Comparison of ENCODE assay signal across 39 mouse cellular contexts in genomic region chr4:57588356-57588755, GRCm38 (mm10). TPM values are rescaled to one million over a fixed set of nuclear protein-coding genes. Genes with fewer than 3 reads are reported as not detected.
A peak's percentile ranks its signal among the peaks of the same experiment; 100 is the strongest.
DNase-seq lines count a peak whose midpoint lies in the region; ATAC-seq lines count a peak whose summit lies in the region.
"Had no signal": no experiment of that assay in that cellular context is flagged by ENCODE, and none has a peak within 500 bp of the region (broad histone marks: within the 10 kb centered on the region; RNA-seq: fewer than 3 reads in every experiment).

No protein-coding gene starts in this region.

- H3K36me3 ChIP-seq in heart, embryonic 11.5 days (ENCODE audit: control insufficient read depth, insufficient read depth, low read length): no peaks in the 10 kb centered on the region
- peaks cover 5% of the 10 kb centered on the region; the same call in 1 of the 2 replicates for H3K36me3 ChIP-seq in heart, embryonic 16.5 days (ENCODE audit: control insufficient read depth, insufficient read depth)
- H3K36me3 ChIP-seq: embryonic facial prominence, embryonic 12.5 days; forebrain, embryonic 10.5 days; forebrain, embryonic 15.5 days; hindbrain, embryonic 10.5 days; hindbrain, embryonic 15.5 days; liver, embryonic 13.5 days; midbrain, embryonic 10.5 days; midbrain, embryonic 15.5 days had no signal

- H3K27ac ChIP-seq in heart, embryonic 11.5 days (ENCODE audit: low read depth, low read length): peak overlapping the region; percentile 78
- H3K27ac ChIP-seq in heart, embryonic 16.5 days (ENCODE audit: low read length): peak overlapping the region; percentile 93
- H3K27ac ChIP-seq: embryonic facial prominence, embryonic 12.5 days; forebrain, embryonic 10.5 days; forebrain, embryonic 15.5 days; gastrocnemius, adult 2 months; hindbrain, embryonic 10.5 days; hindbrain, embryonic 15.5 days; liver, embryonic 13.5 days; midbrain, embryonic 10.5 days; midbrain, embryonic 15.5 days; stomach, postnatal 0 days had no signal

- no peak overlapping the region for H3K4me3 ChIP-seq in heart, embryonic 11.5 days (ENCODE audit: low read depth, low read length)
- no peak overlapping the region for H3K4me3 ChIP-seq in heart, embryonic 16.5 days (ENCODE audit: low read length)
- H3K4me3 ChIP-seq: embryonic facial prominence, embryonic 12.5 days; forebrain, embryonic 10.5 days; forebrain, embryonic 15.5 days; gastrocnemius, adult 2 months; hindbrain, embryonic 10.5 days; hindbrain, embryonic 15.5 days; liver, embryonic 13.5 days; midbrain, embryonic 10.5 days; midbrain, embryonic 15.5 days had no signal

- peak overlapping the region; percentile 7; the same call in 1 of the 2 replicates for H3K4me2 ChIP-seq in heart, embryonic 11.5 days
- H3K4me2 ChIP-seq in heart, embryonic 16.5 days (ENCODE audit: low read depth, low read length): peak overlapping the region; percentile 18
- H3K4me2 ChIP-seq: embryonic facial prominence, embryonic 12.5 days; forebrain, embryonic 15.5 days; hindbrain, embryonic 15.5 days; liver, embryonic 13.5 days; lung, embryonic 14.5 days; midbrain, embryonic 15.5 days had no signal

- peak; percentile 76 for ATAC-seq in heart, embryonic 11.5 days (replicated peaks; ENCODE audit: insufficient number of reproducible peaks, low FRiP score, low TSS enrichment)
- peak; percentile 76 for ATAC-seq in heart, embryonic 16.5 days (replicated peaks; ENCODE audit: extremely low read depth, insufficient read depth, low FRiP score)
- ATAC-seq: activated CD4-positive, CD25-positive, alpha-beta regulatory T cell, adult 4 months; CD4-positive, CD25-positive, alpha-beta regulatory T cell, adult 4 months; forebrain, embryonic 15.5 days; inflammation-experienced regulatory T-cells, adult 6 months; midbrain, embryonic 15.5 days had no signal

- H3K27me3 ChIP-seq in heart, embryonic 11.5 days (ENCODE audit: control insufficient read depth, insufficient read depth, low read length): no peaks in the 10 kb centered on the region
- no peaks in the 10 kb centered on the region for H3K27me3 ChIP-seq in heart, embryonic 16.5 days (ENCODE audit: control insufficient read depth, insufficient read depth, low read length)
- H3K27me3 ChIP-seq: embryonic facial prominence, embryonic 12.5 days; forebrain, embryonic 15.5 days; hindbrain, embryonic 15.5 days; liver, embryonic 13.5 days; midbrain, embryonic 15.5 days had no signal

- DNase-seq in heart, adult 18-20 months: peak; percentile 45 to 68
- no peak for DNase-seq in heart, postnatal 4 days
- DNase-seq in 3T3-L1 (ENCODE audit: low read depth, low spot score): peak; percentile 81
- DNase-seq in lung, postnatal 25 days (ENCODE audit: low spot score): no peak
- no peak for DNase-seq in lung, adult 18-20 months
- no peak for DNase-seq in frontal cortex, postnatal 36 days (ENCODE audit: low spot score in 2 of 2)
- DNase-seq: adrenal gland, adult 8-10 months; cerebellum, adult 11 months; cerebellum, adult 9-10 months; cerebellum, postnatal 36 days; embryo, embryonic 11 days; gastrocnemius, adult 2 months; gastrocnemius, postnatal 36 days; kidney, adult 18-20 months; kidney, postnatal 4 days; layer of hippocampus, postnatal 36 days; left cerebral cortex, postnatal 4 days; liver, embryonic 13.5 days; lung, embryonic 14.5 days; lung, postnatal 14 days; right cerebral cortex, adult 18-20 months; spleen, adult 18-20 months; thymus, adult 18-20 months; thymus, postnatal 36 days had no signal

- 58% methylated on average over 1 of the region's 1 CpGs for WGBS in heart, embryonic 11.5 days (ENCODE audit: insufficient replicate concordance)
- WGBS in heart, embryonic 16.5 days: 47% methylated on average over 1 of the region's 1 CpGs

- peaks cover 61% of the 10 kb centered on the region for H3K4me1 ChIP-seq in heart, embryonic 11.5 days (ENCODE audit: control insufficient read depth, insufficient read depth, low read length)
- H3K4me1 ChIP-seq in heart, embryonic 16.5 days (ENCODE audit: control insufficient read depth, insufficient read depth, low read length): peaks cover 72% of the 10 kb centered on the region
- H3K4me1 ChIP-seq: embryonic facial prominence, embryonic 12.5 days; forebrain, embryonic 10.5 days; forebrain, embryonic 15.5 days; hindbrain, embryonic 15.5 days; liver, embryonic 13.5 days; midbrain, embryonic 10.5 days; midbrain, embryonic 15.5 days had no signal

- no peak overlapping the region for H3K9ac ChIP-seq in heart, embryonic 11.5 days (ENCODE audit: low read depth, low read length)
- H3K9ac ChIP-seq in heart, embryonic 16.5 days (ENCODE audit: low read length): no peak overlapping the region
- H3K9ac ChIP-seq: embryonic facial prominence, embryonic 12.5 days; forebrain, embryonic 15.5 days; hindbrain, embryonic 15.5 days; liver, embryonic 13.5 days; lung, embryonic 14.5 days; midbrain, embryonic 15.5 days had no signal

- no peaks in the 10 kb centered on the region for H3K9me3 ChIP-seq in heart, embryonic 11.5 days (replicated peaks; ENCODE audit: control insufficient read depth, low read length)
- no peaks in the 10 kb centered on the region for H3K9me3 ChIP-seq in heart, embryonic 16.5 days (replicated peaks; ENCODE audit: control insufficient read depth, low read length)
- H3K9me3 ChIP-seq: embryonic facial prominence, embryonic 12.5 days; forebrain, embryonic 10.5 days; forebrain, embryonic 15.5 days; hindbrain, embryonic 10.5 days; hindbrain, embryonic 15.5 days; liver, embryonic 13.5 days; midbrain, embryonic 10.5 days; midbrain, embryonic 15.5 days had no signal

RNA-seq across cellular contexts. Expression of gene Pakap, which starts 20.4 kb away (rescaled TPM):
- total RNA-seq in heart, adult 18-20 months (2021): 10 to 100 TPM; 35.7 to 40.6 TPM
- 10 to 100 TPM; 73.5 to 80.4 TPM for total RNA-seq in heart, postnatal 4 days (2021)
- polyA plus RNA-seq in heart, embryonic 11.5 days (2014; fragmentation: Nextera tagmentation; extraction: Ambion mirVana): 46.0 and 64.7 TPM in 2 replicates
- polyA plus RNA-seq in heart, embryonic 16.5 days (2015; fragmentation: Nextera tagmentation; extraction: Ambion mirVana): 57.5 and 60.2 TPM in 2 replicates
- total RNA-seq: megakaryocyte progenitor cell, adult 5-6 weeks; neutrophil, adult 5-6 weeks had no signal

Comparison
In these comparisons a context has a peak if more than half of its experiments do, and no peak if none do; other contexts are left out.
1. DNase-seq: peak in heart, adult 18-20 months (2 of 2) and 3T3-L1 (single experiment); none in heart, postnatal 4 days (single experiment), lung, postnatal 25 days (single experiment), lung, adult 18-20 months (0 of 2) and frontal cortex, postnatal 36 days (0 of 2).